Mouse (Mus musculus): Measurements from ENCODE around the gene Kat7.

GRCm38 (mm10) chr11:95255747-95256146 lies 54.3 kb downstream of the Kat7 start:
- TF ChIP-seq POLR2A (IDR thresholded peaks at IDR 0.05; ENCODE audit: control insufficient read depth, low read depth, low read length) (no peak), CTCF (IDR thresholded peaks at IDR 0.05; ENCODE audit: control insufficient read depth, insufficient read depth, insufficient replicate concordance, low read depth, low read length) (no peak)
